Mouse (Mus musculus) lung, embryonic 16.5 days (tissue): ENCODE results near the gene Cog5. TPM values are rescaled to one million over a fixed set of nuclear protein-coding genes. Genes with fewer than 3 reads are reported as not detected.

ENCODE experiments used
- ATAC-seq: fragments of 200-750 bp; cut with Nextera tagmentation; 2 replicates; pipeline ENCODE4 v1.8.0; 2017; ENCODE audit warnings: low read depth, mild to moderate bottlenecking, moderate library complexity
- H3K27ac ChIP-seq: fragments of 300-500 bp; sonication (generic); 2 replicates; pipeline ENCODE4 v1.5.1; 2014; ENCODE audit warnings: mild to moderate bottlenecking, control low read depth, low read length
- H3K27me3 ChIP-seq: fragments of 300-500 bp; sonication (generic); 2 replicates; pipeline ENCODE4 v1.6.1; 2014; ENCODE audit warnings: low read depth, low read length, mixed read lengths; ENCODE audit not compliant: control insufficient read depth, insufficient read depth
- H3K36me3 ChIP-seq: fragments of 300-500 bp; sonication (generic); 2 replicates; pipeline ENCODE4 v1.6.1; 2014; ENCODE audit warnings: low read length; ENCODE audit not compliant: control insufficient read depth, insufficient read depth
- H3K4me1 ChIP-seq: fragments of 300-500 bp; sonication (generic); replicated peaks from 2 replicates; pipeline ENCODE4 v1.6.1; 2014; ENCODE audit warnings: low read length, mixed read lengths; ENCODE audit not compliant: control insufficient read depth, insufficient read depth
- H3K4me2 ChIP-seq: fragments of 300-500 bp; sonication (generic); 2 replicates; pipeline ENCODE4 v1.6.1; 2014; ENCODE audit warnings: low read depth, low read length, control low read depth
- H3K4me3 ChIP-seq: fragments of 300-500 bp; sonication (generic); 2 replicates; pipeline ENCODE4 v1.5.1; 2014; ENCODE audit warnings: mild to moderate bottlenecking, low read length, control low read depth
- H3K9ac ChIP-seq: fragments of 300-500 bp; sonication (generic); 2 replicates; pipeline ENCODE4 v1.6.1; 2014; ENCODE audit warnings: low read length, control low read depth
- H3K9me3 ChIP-seq: fragments of 300-500 bp; sonication (generic); 2 replicates; pipeline ENCODE4 v1.6.1; 2016; ENCODE audit warnings: low read length; ENCODE audit not compliant: control insufficient read depth
- WGBS: fragments of 180-500 bp; shearing (Covaris S2); extraction: QIAGEN DNeasy Blood & Tissue Kit; methylation state at CpG from one replicate; pipeline ENCODE4 v1.1.7; 2014; 5-methylcytosine and 5-hydroxymethylcytosine counted together
- polyA plus RNA-seq: library from polyadenylated mRNA; unstranded; fragments of >200 nt; fragmentation: Nextera tagmentation; extraction: Ambion mirVana; gene quantifications from 2 replicates; pipeline ENCODE4 v1.2.1, GENCODE M21; 2015

The Cog5 gene
- polyA plus RNA-seq, 1 experiment from 2014 or later: 27.8 TPM

- Histone ChIP-seq H3K27me3 (no peaks in the 10 kb centered on the region), H3K4me3 (no peak overlapping the region), H3K4me1 (peaks cover under 1% of the 10 kb centered on the region; the same call in 1 of the 2 replicates), H3K4me2 (no peak overlapping the region), H3K9me3 (no peaks in the 10 kb centered on the region), H3K9ac (no peak overlapping the region), H3K36me3 (peaks cover 5% of the 10 kb centered on the region; the same call in 1 of the 2 replicates), H3K27ac (no peak overlapping the region)
- WGBS: 64% methylated on average over 6 of the region's 6 CpGs
- no peak for ATAC-seq
Measured at GRCm38 (mm10) chr12:31890685-31891084, 236.0 kb downstream of the Cog5 start.

DNA sequence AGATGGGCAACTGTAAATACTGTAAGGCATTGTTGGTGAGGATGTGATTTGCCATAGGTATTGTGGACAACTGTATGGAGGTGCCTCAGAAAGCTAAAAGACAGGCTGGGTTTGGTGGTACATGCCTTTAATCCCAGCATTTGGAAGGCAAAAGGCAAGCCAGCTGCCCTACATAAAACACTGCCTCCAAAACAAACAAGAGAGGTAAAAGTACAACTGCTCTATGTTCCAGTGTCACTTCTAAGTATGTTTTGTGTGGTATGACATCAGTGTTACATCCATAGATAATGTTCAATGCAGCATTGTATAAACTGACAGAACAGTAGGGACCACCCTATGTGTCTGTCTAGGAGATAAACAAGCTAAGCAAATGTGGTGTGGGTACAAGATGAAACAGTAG, 237.4 kb downstream of the Cog5 start:
- Histone ChIP-seq H3K4me1 (peaks cover 6% of the 10 kb centered on the region; the same call in 1 of the 2 replicates), H3K4me2 (no peak overlapping the region), H3K27ac (no peak overlapping the region), H3K9ac (no peak overlapping the region), H3K9me3 (no peaks in the 10 kb centered on the region), H3K27me3 (no peaks in the 10 kb centered on the region), H3K36me3 (no peaks in the 10 kb centered on the region; the same call in 1 of the 2 replicates), H3K4me3 (no peak overlapping the region)
- ATAC-seq: no peak

DNA sequence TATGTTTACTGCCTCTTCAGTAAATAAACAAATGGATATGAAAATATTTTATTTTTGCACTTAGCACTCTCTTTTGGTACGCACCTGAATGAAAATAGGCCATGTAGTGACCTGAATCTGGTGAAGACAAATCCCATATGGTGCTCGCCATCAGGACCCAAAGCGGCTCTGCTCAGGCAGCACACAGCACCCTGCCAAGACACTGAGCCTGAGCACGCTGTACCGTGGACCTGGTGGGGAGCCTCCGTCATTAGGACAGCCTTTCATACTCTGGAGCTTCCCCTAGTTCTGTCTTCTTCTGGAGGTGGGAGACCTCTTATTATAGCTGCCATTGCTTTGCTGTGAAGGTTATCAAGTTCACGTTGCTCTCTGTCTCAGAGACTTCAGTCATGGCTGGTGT, 238.1 kb downstream of the Cog5 start:
- Histone ChIP-seq H3K4me3 (no peak overlapping the region), H3K4me1 (peaks cover 6% of the 10 kb centered on the region; the same call in 1 of the 2 replicates), H3K27ac (no peak overlapping the region), H3K27me3 (no peaks in the 10 kb centered on the region), H3K9me3 (no peaks in the 10 kb centered on the region), H3K4me2 (no peak overlapping the region), H3K9ac (no peak overlapping the region), H3K36me3 (no peaks in the 10 kb centered on the region; the same call in 1 of the 2 replicates)
- ATAC-seq: no peak
- whole genome bisulfite sequencing: 83% methylated on average over 7 of the region's 7 CpGs

GRCm38 (mm10) chr12:31895095-31895734, 240.5 kb downstream of the Cog5 start:
- Histone ChIP-seq H3K9me3 (no peaks in the 10 kb centered on the region), H3K4me3 (no peak overlapping the region), H3K36me3 (no peaks in the 10 kb centered on the region), H3K27ac (no peak overlapping the region), H3K9ac (no peak overlapping the region), H3K27me3 (no peaks in the 10 kb centered on the region), H3K4me1 (peaks cover 6% of the 10 kb centered on the region; the same call in 1 of the 2 replicates), H3K4me2 (no peak overlapping the region)
- peak; percentile 5; the same call in 1 of the 2 replicates for ATAC-seq
- 42% methylated on average over 8 of the region's 8 CpGs for WGBS

DNA sequence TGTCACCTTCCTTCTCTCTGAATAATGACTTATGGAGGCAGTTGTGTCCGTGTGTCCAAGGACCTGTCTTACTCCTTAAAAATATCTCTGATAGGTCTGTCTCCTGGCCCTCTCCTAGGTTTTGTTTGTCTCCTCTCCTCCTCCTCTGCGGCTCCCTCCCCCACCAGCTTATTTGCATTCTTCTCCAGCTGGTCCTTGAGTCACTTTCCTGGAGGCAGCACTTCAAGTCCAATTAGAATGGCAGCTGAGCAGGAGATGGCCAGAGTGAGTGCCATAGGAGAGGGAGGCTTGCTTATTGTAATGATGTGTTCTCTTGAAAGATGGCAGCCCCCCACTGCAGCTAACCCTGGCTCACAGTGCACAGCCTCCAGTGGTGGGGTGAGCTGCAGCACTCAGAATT, 241.2 kb downstream of the Cog5 start:
- Histone ChIP-seq H3K4me3 (no peak overlapping the region), H3K27me3 (no peaks in the 10 kb centered on the region), H3K4me1 (peaks cover 6% of the 10 kb centered on the region; the same call in 1 of the 2 replicates), H3K4me2 (no peak overlapping the region), H3K9me3 (no peaks in the 10 kb centered on the region), H3K36me3 (no peaks in the 10 kb centered on the region), H3K9ac (no peak overlapping the region), H3K27ac (no peak overlapping the region)
- ATAC-seq: peak; percentile 38; the same call in 1 of the 2 replicates
- WGBS: 21% methylated on average over 2 of the region's 2 CpGs

- WGBS: 43% methylated on average over 5 of the region's 5 CpGs
- Histone ChIP-seq H3K4me1 (peaks cover 6% of the 10 kb centered on the region; the same call in 1 of the 2 replicates), H3K9me3 (no peaks in the 10 kb centered on the region), H3K36me3 (no peaks in the 10 kb centered on the region), H3K27ac (no peak overlapping the region), H3K9ac (no peak overlapping the region), H3K4me2 (no peak overlapping the region), H3K27me3 (no peaks in the 10 kb centered on the region), H3K4me3 (no peak overlapping the region)
- ATAC-seq: no peak
Measured at GRCm38 (mm10) chr12:31896295-31896694, 241.6 kb downstream of the Cog5 start.

DNA sequence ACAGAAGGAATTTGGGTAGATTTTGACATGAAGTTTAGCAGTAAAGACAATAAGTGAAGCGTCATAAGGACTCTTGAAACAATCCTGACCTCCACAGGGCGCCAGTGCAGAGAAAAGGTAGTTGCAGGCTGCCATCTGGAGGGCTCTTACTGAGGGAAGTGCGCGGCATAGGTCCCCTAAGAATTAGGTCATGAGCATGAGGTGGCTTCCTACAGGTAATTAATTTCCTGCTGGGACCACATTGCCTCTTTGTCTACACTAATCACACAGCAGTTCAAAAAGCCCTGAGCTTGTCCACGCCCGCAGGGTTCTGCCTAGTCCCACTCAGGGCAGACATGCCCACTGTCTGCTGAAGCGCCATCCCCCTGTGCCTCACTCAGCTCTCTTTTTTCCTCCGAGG, 242.3 kb downstream of the Cog5 start:
- H3K4me3 ChIP-seq: no peak overlapping the region
- no peak overlapping the region for H3K4me2 ChIP-seq
- H3K36me3 ChIP-seq: no peaks in the 10 kb centered on the region
- no peaks in the 10 kb centered on the region for H3K27me3 ChIP-seq
- ATAC-seq: no peak
- H3K9ac ChIP-seq: no peak overlapping the region
- H3K27ac ChIP-seq: no peak overlapping the region
- 60% methylated on average over 8 of the region's 8 CpGs for WGBS
- H3K9me3 ChIP-seq: no peaks in the 10 kb centered on the region
- peaks cover 6% of the 10 kb centered on the region; the same call in 1 of the 2 replicates for H3K4me1 ChIP-seq

DNA sequence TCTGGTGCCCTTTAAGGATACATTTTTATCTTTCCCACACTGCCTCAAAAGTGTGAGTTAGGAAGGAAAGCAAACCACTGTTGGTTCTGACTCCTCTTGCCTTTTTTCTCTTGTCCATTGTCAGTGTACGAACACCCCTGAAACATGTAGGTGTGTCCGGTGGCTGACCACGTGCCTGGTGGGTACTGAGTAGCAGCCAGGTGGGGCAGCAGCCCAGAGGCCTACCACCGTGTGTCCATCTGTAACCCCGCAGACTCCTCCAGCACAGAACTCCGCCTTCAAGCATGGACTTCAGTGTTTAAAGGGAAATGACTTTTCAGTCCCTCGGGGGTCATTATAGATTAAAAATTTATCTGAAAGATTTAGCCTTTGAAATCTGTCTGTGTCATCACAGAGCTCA, 242.8 kb downstream of the Cog5 start:
- H3K27ac ChIP-seq: no peak overlapping the region
- H3K4me2 ChIP-seq: no peak overlapping the region
- ATAC-seq: no peak
- no peaks in the 10 kb centered on the region for H3K9me3 ChIP-seq
- WGBS: 66% methylated on average over 7 of the region's 7 CpGs
- no peak overlapping the region for H3K9ac ChIP-seq
- no peaks in the 10 kb centered on the region for H3K27me3 ChIP-seq
- H3K4me1 ChIP-seq: peaks cover 6% of the 10 kb centered on the region; the same call in 1 of the 2 replicates
- no peaks in the 10 kb centered on the region for H3K36me3 ChIP-seq
- no peak overlapping the region for H3K4me3 ChIP-seq

DNA sequence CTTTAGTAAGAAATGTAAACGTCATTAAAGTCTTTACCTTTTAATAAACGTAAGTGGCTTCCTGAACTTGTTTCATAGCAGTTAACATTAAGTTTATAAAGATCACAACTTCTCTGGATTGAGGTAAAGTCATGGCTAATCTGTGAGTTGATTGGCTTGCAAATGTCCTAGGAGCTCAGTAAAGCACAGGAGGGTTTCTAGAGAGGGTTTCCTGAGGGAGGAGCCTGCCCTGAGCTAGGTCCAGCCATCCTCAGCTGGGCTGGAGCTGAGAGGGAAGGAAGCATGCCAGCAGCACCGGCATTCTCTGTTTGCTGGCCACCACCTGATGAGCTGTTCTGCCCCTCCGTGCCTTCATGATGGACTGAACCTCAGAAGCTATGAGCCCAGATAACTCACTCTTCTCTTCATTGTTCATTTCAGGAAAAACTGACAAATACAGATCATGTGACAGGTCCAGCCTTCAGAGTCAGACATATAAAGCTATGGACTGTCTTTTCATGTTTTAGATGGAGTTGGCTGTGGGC, 245.8 kb downstream of the Cog5 start:
- 81% methylated on average over 4 of the region's 4 CpGs for WGBS
- Histone ChIP-seq H3K4me1 (peaks cover 6% of the 10 kb centered on the region; the same call in 1 of the 2 replicates), H3K9ac (no peak overlapping the region), H3K4me2 (no peak overlapping the region), H3K27ac (no peak overlapping the region), H3K4me3 (no peak overlapping the region), H3K27me3 (no peaks in the 10 kb centered on the region), H3K9me3 (no peaks in the 10 kb centered on the region), H3K36me3 (no peaks in the 10 kb centered on the region)
- ATAC-seq: no peak
